Mouse (Mus musculus) left cerebral cortex, adult 8-10 months (tissue): ENCODE data around the gene Ttc7b. TPM values are rescaled to one million over a fixed set of nuclear protein-coding genes. Genes with fewer than 3 reads are reported as not detected.

Experiments
- DNase-seq, 2 experiments: peaks; one replicate each; pipeline ENCODE4 v3.0.0; 2022; ENCODE audit warnings: low spot score in 2 of 2
- total RNA-seq, 4 experiments: library from RNA; stranded (reverse); gene quantifications; 2 replicates each; pipeline ENCODE4 v1.2.4; 2022

Gene Ttc7b
- total RNA-seq, 4 experiments from 2014 or later, result 197 to 225 (median 213) TPM

DNA sequence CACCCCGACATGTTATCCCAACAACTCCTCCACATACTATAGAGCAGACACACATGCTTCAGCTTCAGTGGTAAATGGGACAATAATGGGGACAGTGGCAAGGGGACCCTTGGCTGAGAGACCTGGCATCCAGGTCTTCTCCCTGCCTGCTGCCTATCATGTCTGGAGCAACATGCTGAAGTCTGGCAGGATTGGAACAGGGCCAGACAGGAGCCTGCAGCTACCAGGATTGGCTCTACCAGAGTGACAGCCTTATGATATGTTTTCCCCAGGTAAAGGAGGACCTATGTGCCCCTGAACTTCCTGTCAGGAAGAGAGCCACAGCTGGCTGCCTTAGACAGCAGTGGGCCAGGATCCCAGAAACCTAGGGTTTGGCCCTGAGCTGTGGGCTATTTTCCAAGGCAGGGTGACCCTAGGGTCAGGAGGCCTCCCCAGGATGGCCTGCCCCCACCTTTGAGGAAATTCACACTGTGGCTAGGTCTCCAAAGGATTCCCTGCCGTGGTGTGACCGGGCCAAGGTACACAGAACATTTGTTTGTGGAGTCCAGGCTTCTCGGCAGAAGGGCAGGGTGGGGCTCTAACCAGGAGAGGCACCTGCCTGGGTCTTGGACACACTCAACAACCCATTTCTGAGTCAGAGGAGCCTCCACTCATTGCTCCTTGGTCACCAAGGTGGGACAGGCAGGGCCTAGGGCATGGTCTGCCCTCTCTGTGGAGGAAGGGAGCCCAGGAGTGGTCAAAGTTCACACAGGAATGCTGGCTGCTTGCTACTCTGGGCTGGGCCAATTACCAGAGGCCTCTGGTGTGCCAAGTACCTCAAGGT lies 239.4 kb downstream of the Ttc7b start:
- DNase-seq, result no peak

DNA sequence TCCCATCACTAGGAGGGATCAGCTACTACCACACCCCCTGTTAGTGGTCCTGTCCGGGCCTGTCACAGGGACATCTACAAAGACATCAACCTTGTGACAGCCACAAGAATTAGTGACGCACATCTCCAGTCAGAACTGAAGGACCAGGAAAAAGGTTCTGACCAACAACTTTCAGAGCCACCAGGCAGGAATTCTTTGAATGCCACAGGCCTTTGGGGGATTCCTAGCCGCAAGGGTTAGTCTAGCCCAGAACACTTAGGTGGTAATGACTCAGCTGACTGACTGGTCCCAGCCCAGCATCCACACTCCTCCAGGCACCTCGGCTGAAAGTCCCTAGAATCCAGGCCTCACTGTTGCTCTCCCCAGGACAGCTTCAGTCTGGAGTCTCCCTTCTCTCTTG lies 240.7 kb downstream of the Ttc7b start:
- DNase-seq, result no peak

DNA sequence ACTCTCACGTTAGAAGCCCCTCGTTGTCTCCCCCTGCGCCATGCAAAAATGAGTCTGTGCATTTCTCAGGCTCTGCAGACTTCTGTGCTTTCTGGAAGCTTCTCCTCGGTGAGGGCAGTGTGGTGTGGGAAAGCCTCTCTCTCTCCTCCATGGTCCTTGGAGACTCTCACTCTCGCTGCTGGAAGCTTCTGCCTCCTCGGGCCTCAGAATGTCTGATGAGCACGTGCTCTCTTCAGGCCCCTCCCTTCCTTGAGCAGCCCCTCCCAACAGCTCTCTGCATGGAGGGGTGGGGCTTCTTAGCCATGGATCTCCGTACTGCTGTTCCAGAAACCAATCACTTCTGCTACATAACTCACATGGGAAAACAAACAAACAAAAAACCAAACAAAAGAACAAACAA lies 242.3 kb downstream of the Ttc7b start:
- DNase-seq, result no peak

DNA sequence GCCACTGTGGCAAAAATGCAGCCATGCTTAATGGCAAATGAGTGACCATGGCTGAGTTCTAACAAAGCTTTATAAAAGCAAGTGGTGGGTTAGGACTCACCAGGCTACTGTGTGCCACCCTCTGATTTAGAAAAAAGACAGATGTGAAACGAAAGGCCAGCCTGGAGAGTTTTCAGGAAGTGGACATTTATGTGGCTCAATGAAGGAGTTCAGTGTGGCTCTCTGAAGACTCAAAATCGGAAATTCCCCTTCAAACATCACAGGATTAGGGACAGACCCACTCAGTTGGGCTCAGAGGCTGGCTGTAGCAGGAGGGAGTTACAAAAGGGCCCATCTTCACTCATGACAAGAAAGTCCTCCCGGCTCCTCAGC lies 243.1 kb downstream of the Ttc7b start:
- DNase-seq, result no peak

DNA sequence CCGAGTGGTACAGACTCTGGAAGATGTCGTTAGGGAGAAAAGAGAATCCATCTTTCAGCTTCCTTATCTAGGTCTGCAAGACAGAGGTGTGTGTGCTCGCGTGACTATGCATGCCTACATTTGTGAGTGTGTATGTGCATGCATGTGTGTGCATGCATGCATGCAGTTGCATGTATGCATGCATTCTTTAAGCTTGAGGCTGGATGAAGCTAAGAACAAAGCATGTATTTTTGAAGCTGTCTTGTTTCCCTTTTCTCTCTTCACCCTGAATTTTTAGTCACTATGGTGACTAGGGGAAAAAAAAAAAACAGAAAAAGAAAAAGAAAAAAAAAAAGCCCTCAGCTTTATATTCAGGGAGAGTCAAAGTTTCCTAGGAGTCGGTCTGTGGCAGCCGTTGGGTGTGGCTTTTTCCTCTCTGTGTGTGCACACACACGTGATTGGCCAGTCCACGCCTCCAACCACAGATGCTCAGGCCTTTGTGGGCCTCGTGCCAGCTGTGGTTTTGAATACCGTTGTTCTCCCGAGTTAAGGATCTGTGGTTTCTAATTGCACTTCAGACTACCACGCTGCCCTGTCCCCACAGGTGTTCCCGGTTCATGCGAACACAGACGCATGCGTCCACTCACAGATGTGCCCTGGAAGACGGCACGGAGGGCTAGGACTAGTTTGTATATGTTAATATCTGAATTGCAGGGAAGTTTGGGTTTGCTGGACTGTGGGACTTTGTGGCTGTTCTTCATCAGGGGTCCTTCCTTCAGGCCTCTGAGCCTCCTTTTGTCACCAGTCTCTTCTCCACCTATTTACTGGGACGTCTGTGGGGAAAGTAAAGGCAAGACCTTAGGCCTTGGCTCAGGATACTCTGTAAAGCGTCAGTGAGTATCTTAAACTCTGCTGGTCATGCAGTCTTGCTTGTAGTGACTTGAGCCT lies 243.8 kb downstream of the Ttc7b start:
- DNase-seq, result peak in 1 of 2 experiments; percentile 79

DNA sequence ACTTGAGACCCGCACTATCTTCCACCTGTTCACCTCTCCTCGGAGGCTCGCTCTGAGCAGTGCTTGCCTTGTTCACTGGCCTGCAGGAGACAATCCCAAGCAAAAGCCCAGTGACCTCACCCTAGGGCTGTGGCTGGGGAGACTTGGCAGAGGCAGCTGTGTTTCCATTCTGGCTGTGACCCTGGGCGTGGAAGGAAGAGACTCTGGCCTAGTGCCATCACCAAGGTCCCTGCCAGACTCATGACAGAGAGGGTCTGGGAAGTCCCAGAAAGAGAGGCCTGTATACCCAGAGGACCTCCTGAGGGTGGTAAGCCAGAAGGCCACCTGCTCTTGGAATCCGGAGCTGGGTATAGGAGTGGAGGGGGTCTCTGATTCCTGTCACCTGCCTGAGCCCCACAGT lies 244.8 kb downstream of the Ttc7b start:
- no peak for DNase-seq

DNA sequence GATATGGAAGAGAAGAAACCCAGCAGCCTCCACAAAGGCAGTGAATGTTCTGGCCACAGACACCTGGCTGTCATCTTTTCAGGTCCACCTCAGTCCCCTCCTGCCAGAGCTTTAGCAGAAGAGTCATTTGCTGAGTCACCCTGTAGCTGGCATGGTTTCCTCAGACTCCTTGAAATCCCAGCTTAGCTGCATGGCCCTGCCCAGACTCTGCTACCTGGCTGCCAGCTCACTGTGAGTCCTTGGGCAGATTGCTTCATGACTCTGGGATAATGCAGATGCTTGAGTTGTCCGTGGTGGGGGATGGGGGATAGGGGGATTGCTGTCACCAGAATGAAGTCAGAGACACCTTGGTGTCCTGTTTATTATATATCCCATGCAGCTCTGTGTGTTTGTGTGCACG lies 247.6 kb downstream of the Ttc7b start:
- DNase-seq, result peak in 1 of 2 experiments; percentile 55

DNA sequence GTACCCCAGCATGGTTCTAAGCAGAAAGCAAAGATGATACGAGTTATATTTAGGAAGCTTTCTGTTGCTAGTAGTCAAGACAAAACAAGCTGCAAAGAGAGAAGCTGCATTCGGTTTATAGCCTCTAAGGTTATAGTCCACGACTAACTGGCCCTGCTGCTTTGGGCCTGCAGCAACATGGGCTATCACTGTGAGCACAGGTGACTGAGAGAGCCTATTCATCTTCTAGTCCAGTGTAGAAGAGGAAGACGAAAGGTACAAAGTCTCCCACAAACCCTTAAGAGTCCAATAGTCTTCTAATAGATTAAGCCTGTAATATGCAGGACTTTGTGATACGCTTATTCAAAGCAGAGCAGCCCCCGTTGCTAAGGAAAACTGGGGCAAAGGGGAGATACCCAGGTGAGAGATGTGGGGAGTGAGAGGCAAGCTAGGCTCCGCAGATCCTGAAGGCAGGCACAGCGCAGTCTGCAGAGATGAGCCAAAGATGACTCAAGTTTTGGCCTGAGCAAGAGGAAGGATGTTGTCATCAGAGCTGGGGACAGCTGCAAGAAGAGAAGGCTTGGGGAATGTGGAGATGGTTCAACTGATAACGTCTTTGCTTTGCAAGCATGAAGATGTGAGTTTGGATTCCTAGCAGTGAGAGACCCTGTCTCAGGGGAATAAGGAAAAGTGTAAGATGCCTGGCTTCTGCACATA lies 250.5 kb downstream of the Ttc7b start:
- peak in 1 of 2 experiments; percentile 65 for DNase-seq

DNA sequence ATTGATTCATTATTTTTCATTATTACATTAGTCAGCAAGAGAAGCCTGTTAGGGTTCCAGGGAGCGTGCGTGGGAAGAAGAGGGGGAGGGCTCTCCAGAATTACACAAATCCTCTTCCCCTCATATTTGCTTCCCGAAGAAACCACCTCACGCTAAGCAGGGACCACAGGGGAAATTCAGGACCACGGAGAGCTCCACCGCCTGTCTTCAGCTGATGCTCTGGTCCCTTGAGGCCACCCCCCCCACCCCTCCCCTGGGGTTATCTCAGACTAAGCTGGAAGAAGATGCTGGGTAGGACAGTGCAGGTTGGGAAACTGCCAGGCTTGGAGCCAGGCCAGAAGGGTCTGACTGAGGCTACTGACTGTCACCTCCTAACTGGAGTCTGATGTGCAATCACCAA lies 252.6 kb downstream of the Ttc7b start:
- no peak for DNase-seq

DNA sequence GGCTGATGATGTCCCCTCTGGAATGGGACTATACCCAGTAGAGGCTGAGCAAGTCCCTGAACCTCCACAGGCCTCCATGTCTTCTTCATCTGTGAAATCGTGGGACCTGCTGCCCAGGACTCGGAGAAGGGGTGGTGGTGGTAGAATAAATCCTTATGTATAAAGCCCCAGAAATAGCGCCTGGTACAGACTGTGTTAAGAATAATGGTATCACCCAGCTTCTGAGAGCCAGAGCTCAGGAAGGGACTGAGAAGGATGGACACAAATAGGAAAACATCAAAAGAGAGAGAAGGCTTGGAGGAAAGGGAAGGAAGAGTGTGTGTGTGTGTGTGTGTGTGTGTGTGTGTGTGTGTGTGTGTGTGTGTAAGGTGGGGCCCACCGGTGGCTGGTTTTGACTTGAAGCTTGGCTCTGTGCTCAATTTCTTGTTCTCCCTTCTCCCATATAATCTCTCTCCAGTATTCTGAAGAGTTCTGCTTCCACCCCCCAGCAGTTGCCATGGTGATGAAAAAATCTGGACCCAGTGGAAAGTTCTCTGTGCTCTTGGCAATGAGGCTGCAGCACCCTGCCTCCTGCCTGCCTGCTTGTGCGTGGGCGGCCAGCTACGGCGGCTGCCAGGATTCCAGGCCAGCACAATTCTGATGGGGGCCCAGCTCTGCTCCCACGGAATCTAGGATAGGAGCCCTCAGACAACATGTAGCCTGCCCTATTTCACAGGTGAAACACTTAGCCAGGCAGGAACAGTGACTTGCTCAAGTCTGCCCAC lies 254.9 kb downstream of the Ttc7b start:
- peak; percentile 85 to 98 for DNase-seq

DNA sequence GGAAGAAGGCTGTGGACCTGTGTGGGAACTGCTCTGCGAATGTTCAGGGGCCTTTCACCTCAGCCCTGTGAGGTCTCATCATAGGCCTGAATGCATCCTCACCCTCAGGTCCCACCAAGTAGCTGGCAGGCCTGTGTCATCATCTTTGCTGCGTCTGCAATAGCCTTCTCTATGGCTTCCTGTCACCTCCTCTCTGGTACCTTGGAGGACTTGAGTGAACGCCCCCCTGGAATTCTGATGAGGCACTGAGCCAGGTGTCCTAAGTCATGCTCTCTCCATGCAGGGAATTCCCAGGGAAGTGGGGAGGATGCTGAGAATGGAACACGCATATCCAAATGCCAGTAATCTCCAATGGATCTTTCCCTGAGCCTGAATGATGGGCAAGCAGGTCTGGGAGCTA lies 255.7 kb downstream of the Ttc7b start:
- DNase-seq, result no peak

DNA sequence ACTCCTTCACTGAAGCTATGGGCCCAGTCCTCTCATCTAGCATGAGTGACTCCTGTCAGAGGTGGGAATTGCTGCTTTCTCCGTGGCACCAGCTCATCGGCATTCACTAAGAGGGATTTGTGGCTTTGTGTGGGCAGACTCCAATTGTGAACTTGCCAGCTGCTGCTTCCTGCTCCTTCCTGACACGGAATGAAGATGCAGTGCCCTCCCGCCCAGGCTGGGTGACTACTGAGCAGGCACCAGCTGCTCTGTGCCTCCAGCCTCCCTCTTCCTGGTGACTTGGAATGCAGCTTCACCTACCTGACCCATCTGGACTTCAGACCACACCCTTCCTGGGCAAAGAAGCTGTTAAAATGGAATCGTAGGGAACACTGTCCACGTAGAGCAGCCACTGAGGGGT lies 257.8 kb downstream of the Ttc7b start:
- DNase-seq, result no peak

DNA sequence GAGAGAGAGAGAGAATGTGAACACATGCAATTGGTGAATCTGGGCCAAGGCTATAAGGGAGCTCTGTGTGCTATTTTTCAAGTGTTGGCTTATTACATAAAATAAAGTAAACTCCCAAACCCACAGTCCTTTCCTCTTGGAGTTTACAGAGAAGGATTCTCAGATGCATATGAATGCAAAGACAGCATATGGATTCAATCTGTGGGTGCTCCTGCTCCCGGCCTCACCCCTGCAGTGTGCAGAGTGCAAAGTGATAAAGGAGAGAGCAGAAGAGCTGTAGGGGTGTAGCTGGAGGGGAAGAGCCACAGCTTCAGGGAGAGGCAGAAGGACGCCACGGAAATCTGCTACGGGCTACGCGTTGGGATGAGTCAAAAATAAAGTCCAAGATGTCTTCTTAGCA lies 258.9 kb downstream of the Ttc7b start:
- DNase-seq, result no peak

DNA sequence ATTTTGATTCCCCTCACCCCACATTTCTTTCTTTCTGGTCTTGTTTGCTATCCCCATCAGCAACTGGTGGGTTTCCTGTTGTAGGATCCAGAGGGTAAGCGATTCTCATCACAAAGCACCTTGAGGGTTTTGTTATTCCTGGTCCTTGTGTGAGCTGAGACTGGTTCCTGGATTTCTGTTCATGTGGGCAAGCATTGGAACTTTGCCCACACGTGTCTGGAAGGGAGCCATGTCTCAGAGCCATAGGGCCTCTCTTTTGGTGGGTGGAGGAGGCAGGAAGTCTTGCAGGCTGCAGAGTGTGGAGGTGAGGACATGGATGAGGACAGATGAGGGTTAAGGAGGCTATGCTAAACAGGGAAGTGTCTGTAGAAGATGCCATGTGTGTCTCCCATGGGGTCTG lies 260.5 kb downstream of the Ttc7b start:
- DNase-seq, result no peak

DNA sequence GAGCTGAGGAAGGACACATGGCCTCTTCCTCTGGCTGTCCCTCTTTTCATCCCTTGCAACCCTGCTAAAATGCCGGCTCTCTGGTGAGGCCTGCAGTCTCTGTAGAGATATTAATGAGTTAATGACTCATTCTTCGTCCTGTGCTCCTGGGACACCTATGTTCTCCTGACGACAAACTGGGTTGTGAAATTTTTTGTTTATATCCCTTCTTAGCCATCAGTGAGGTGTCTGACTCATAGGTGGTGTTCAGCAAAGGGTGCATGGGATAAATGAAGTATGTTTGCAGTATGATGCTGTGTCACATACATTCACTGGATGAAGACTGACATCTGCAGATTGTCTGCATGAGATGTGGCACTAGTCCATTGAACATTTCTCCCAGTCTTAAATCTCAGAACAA lies 262.8 kb downstream of the Ttc7b start:
- DNase-seq, result no peak

DNA sequence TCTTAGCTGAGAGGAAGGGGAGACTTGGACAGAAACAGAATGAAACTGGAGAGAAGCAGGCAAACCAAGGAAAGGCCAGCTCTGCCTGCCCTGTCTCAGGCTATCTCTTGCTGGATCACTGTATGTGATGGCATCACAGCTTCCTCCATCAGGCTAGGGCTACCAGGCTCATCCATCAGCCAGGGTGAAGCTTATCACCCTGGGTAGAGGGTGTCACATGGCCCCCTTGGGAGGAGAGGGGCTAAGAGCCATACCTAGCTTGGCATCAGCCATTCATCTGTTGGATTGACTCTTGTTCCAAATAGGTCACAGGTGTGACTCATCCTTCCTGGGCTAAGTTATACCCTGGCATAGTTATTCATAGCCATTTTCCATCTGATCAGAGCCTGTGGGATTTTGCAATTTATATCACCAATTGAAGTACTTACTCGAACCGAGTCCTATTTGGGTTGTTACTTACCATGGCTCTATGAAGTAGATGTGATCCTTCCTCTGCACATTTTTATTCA lies 265.1 kb downstream of the Ttc7b start:
- DNase-seq, result no peak

DNA sequence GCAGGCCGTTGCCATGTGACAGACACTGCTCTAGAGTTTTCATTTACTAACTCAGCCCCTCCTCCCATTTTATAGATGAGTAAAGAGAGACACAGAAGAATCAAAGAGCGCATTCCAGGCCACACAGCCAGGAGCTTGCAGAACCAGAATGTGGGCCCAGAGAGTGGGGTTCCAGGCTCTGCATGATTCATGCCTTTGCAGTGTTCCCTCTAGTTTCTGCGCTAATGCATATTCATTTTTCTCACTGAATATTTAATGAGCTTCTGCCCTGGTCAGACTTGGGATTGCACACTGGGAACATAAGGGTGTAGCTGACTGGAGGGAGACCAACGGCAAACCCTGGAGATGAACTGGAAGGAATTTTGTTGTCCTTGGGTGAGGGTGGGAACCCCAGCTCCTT lies 266.2 kb downstream of the Ttc7b start:
- peak in 1 of 2 experiments; percentile 73 for DNase-seq
